Mouse (Mus musculus): ENCODE measurements at regions not wholly inside any gene's neighbourhood (a gene's known extent, or its start where the extent isn't known, plus 50 kb on each side); places are given as distances from the start of the nearest gene placed in this dataset.

DNA sequence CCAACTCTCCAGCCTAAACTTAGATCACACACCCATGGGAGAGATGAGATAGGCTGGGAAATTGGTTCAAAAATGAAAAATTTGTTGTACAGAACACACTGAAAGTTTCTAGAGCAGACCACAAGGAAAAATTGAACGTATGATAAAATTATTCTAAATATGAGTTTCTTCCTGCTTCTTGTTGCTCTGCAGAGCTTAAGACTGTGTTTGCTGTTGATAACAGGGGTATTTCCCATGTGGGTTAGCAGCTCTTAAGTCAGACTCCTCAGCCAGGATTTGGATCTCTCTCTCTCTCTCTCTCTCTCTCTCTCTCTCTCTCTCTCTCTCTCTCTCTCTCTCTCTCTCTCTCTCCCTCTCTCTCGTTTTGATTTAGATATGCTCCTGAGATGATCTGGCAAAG is 173.5 kb upstream of the Stt3b start:
- no peak for TF ChIP-seq CTCF (IDR thresholded peaks at IDR 0.05; ENCODE audit: low read depth)
- H3K9me3 ChIP-seq (replicated peaks; ENCODE audit: low read length) = no peaks in the 10 kb centered on the region
- DNase-seq (ENCODE audit: low spot score) (no peak), ATAC-seq (replicated peaks; ENCODE audit: low FRiP score, low read depth) (no peak)
- H3K4me1 ChIP-seq (replicated peaks; ENCODE audit: insufficient read depth, low read length) = no peaks in the 10 kb centered on the region
- H3K9ac ChIP-seq (ENCODE audit: low read depth, low read length) = no peak overlapping the region
- no peak overlapping the region for H3K4me3 ChIP-seq (replicated peaks; ENCODE audit: low read depth, low read length)
- no peak overlapping the region for H3K4me2 ChIP-seq (ENCODE audit: low read length)
- WGBS = 54% methylated on average over 2 of the region's 2 CpGs
- no peaks in the 10 kb centered on the region for H3K36me3 ChIP-seq (ENCODE audit: insufficient read depth, low read length)
- H3K27me3 ChIP-seq (ENCODE audit: insufficient read depth, low read length) = no peaks in the 10 kb centered on the region
- no peak overlapping the region for H3K27ac ChIP-seq

- ATAC-seq (replicated peaks; ENCODE audit: low FRiP score, low read depth) (no peak), DNase-seq (ENCODE audit: low spot score) (no peak)
- Histone ChIP-seq H3K27me3 (ENCODE audit: insufficient read depth, low read length) (no peaks in the 10 kb centered on the region), H3K9me3 (replicated peaks; ENCODE audit: low read length) (no peaks in the 10 kb centered on the region), H3K36me3 (ENCODE audit: insufficient read depth, low read length) (no peaks in the 10 kb centered on the region), H3K4me2 (ENCODE audit: low read length) (no peak overlapping the region), H3K9ac (ENCODE audit: low read depth, low read length) (no peak overlapping the region), H3K4me3 (replicated peaks; ENCODE audit: low read depth, low read length) (no peak overlapping the region), H3K27ac (no peak overlapping the region), H3K4me1 (replicated peaks; ENCODE audit: insufficient read depth, low read length) (no peaks in the 10 kb centered on the region)
- WGBS = 76% methylated on average over 1 of the region's 1 CpGs
- no peak for TF ChIP-seq CTCF (IDR thresholded peaks at IDR 0.05; ENCODE audit: low read depth)
Measured at GRCm38 (mm10) chr9:115484408-115484807, 174.2 kb upstream of the Stt3b start.

GRCm38 (mm10) chr9:115485219-115485618 is 175.0 kb upstream of the Stt3b start:
- Histone ChIP-seq H3K4me3 (replicated peaks; ENCODE audit: low read depth, low read length) (no peak overlapping the region), H3K4me2 (ENCODE audit: low read length) (no peak overlapping the region), H3K9me3 (replicated peaks; ENCODE audit: low read length) (no peaks in the 10 kb centered on the region), H3K4me1 (replicated peaks; ENCODE audit: insufficient read depth, low read length) (no peaks in the 10 kb centered on the region), H3K36me3 (ENCODE audit: insufficient read depth, low read length) (no peaks in the 10 kb centered on the region), H3K27ac (no peak overlapping the region), H3K27me3 (ENCODE audit: insufficient read depth, low read length) (no peaks in the 10 kb centered on the region), H3K9ac (ENCODE audit: low read depth, low read length) (no peak overlapping the region)
- ATAC-seq (replicated peaks; ENCODE audit: low FRiP score, low read depth) = no peak
- DNase-seq (ENCODE audit: low spot score) = no peak
- no peak for TF ChIP-seq CTCF (IDR thresholded peaks at IDR 0.05; ENCODE audit: low read depth)
- WGBS = 88% methylated on average over 4 of the region's 4 CpGs

GRCm38 (mm10) chr9:115487175-115487760 is 177.0 kb upstream of the Stt3b start:
- H3K36me3 ChIP-seq (ENCODE audit: insufficient read depth, low read length) = no peaks in the 10 kb centered on the region
- ATAC-seq (replicated peaks; ENCODE audit: low FRiP score, low read depth) (no peak), DNase-seq (ENCODE audit: low spot score) (no peak)
- no peaks in the 10 kb centered on the region for H3K27me3 ChIP-seq (ENCODE audit: insufficient read depth, low read length)
- H3K27ac ChIP-seq = no peak overlapping the region
- no peak overlapping the region for H3K9ac ChIP-seq (ENCODE audit: low read depth, low read length)
- TF ChIP-seq CTCF (IDR thresholded peaks at IDR 0.05; ENCODE audit: low read depth) = no peak
- H3K4me2 ChIP-seq (ENCODE audit: low read length) = no peak overlapping the region
- 87% methylated on average over 5 of the region's 5 CpGs for WGBS
- H3K9me3 ChIP-seq (replicated peaks; ENCODE audit: low read length) = no peaks in the 10 kb centered on the region
- H3K4me1 ChIP-seq (replicated peaks; ENCODE audit: insufficient read depth, low read length) = no peaks in the 10 kb centered on the region
- H3K4me3 ChIP-seq (replicated peaks; ENCODE audit: low read depth, low read length) = no peak overlapping the region

DNA sequence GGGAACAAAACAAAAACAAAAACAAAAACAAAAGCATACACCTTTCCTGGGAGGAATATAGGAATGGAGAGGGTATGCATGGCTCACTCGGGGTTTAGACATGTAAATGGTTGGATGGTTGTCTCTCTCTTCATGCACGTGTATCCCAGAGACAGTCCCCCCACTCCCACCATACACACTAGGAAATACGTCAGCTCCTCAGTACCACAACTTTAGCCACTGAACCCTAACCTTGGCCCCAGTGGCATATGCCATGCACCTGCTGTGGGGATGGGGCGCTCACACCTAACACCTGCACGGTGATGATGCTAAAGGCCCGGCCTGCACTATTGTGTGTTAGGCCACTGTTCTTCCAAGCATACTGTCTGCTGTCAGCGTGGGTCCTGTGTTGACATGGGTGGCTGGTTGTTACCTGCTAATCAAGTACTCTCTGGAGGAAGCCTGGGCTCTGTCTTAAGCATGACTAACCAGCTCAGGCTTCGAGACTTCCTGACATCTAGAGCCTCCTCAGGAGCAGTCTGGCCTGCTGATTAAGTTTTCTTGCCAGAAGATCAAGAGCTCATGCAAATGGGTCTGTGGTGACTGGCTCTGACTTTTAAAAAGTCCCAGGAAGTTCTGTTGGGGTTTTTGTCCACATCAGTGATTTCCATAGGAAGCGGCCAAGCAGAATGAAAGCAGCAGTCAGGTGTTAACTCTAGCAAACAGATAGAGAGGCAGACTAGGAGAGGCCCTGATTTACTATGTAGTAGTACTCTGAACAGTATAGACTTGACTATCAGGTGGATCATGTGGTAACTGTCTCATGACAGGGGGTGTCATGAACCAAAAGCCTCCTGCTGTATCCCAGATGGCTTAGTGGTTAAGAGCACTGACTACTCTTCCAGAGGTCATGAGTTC is 178.9 kb upstream of the Stt3b start:
- no peaks in the 10 kb centered on the region for H3K9me3 ChIP-seq (replicated peaks; ENCODE audit: low read length)
- 68% methylated on average over 9 of the region's 9 CpGs for WGBS
- 0 out of 2 replicates have a peak, but pooled peaks cover 4% of the 10 kb centered on the region for H3K27me3 ChIP-seq (ENCODE audit: insufficient read depth, low read length)
- no peak overlapping the region for H3K4me2 ChIP-seq (ENCODE audit: low read length)
- no peaks in the 10 kb centered on the region for H3K4me1 ChIP-seq (replicated peaks; ENCODE audit: insufficient read depth, low read length)
- no peak for ATAC-seq (replicated peaks; ENCODE audit: low FRiP score, low read depth)
- no peak overlapping the region for H3K9ac ChIP-seq (ENCODE audit: low read depth, low read length)
- no peaks in the 10 kb centered on the region for H3K36me3 ChIP-seq (ENCODE audit: insufficient read depth, low read length)
- peak; percentile 22 for DNase-seq (ENCODE audit: low spot score)
- no peak for TF ChIP-seq CTCF (IDR thresholded peaks at IDR 0.05; ENCODE audit: low read depth)
- H3K27ac ChIP-seq = no peak overlapping the region
- H3K4me3 ChIP-seq (replicated peaks; ENCODE audit: low read depth, low read length) = no peak overlapping the region

GRCm38 (mm10) chr9:115492431-115493171 is 182.4 kb upstream of the Stt3b start:
- Histone ChIP-seq H3K27me3 (ENCODE audit: insufficient read depth, low read length) (0 out of 2 replicates have a peak, but pooled peaks cover 4% of the 10 kb centered on the region), H3K4me1 (replicated peaks; ENCODE audit: insufficient read depth, low read length) (no peaks in the 10 kb centered on the region), H3K36me3 (ENCODE audit: insufficient read depth, low read length) (no peaks in the 10 kb centered on the region), H3K9me3 (replicated peaks; ENCODE audit: low read length) (no peaks in the 10 kb centered on the region), H3K4me3 (replicated peaks; ENCODE audit: low read depth, low read length) (no peak overlapping the region), H3K27ac (no peak overlapping the region), H3K4me2 (ENCODE audit: low read length) (no peak overlapping the region), H3K9ac (ENCODE audit: low read depth, low read length) (no peak overlapping the region)
- ATAC-seq (replicated peaks; ENCODE audit: low FRiP score, low read depth) (no peak), DNase-seq (ENCODE audit: low spot score) (no peak)
- 84% methylated on average over 6 of the region's 6 CpGs for WGBS
- TF ChIP-seq CTCF (IDR thresholded peaks at IDR 0.05; ENCODE audit: low read depth) = no peak

All from kidney, postnatal 0 days (tissue).